Mouse (Mus musculus) heart, postnatal 0 days (tissue): Measurements from ENCODE around the gene P4ha2. TPM values are rescaled to one million over a fixed set of nuclear protein-coding genes. Genes with fewer than 3 reads are reported as not detected.

ENCODE experiments used
- ATAC-seq: fragments of 200-750 bp; cut with Nextera tagmentation; 2 replicates; pipeline ENCODE4 v1.8.0; 2017; ENCODE audit warnings: low read depth, moderate number of reproducible peaks, moderate library complexity; ENCODE audit not compliant: insufficient read depth
- DNase-seq: peaks from one replicate; pipeline ENCODE4 v3.0.0-alpha.2; 2016; ENCODE audit warnings: low spot score
- H3K27ac ChIP-seq: fragments of 300-500 bp; sonication (generic); 2 replicates; pipeline ENCODE4 v1.5.1; 2014; ENCODE audit warnings: low read depth, mild to moderate bottlenecking
- H3K27me3 ChIP-seq: fragments of 300-500 bp; sonication (generic); 2 replicates; pipeline ENCODE4 v1.6.1; 2014; ENCODE audit warnings: low read length, mixed read lengths; ENCODE audit not compliant: control insufficient read depth, insufficient read depth
- H3K36me3 ChIP-seq: fragments of 300-500 bp; sonication (generic); replicated peaks from 2 replicates; pipeline ENCODE4 v1.6.1; 2014; ENCODE audit warnings: low read length, mixed read lengths; ENCODE audit not compliant: control insufficient read depth, insufficient read depth
- H3K4me1 ChIP-seq: fragments of 300-500 bp; sonication (generic); 2 replicates; pipeline ENCODE4 v1.6.1; 2014; ENCODE audit warnings: antibody characterized with exemption; ENCODE audit not compliant: control insufficient read depth, insufficient read depth
- H3K4me2 ChIP-seq: fragments of 300-500 bp; sonication (generic); 2 replicates; pipeline ENCODE4 v1.6.1; 2014; ENCODE audit warnings: low read depth, mild to moderate bottlenecking, low read length, moderate library complexity
- H3K4me3 ChIP-seq: fragments of 300-500 bp; sonication (generic); 2 replicates; pipeline ENCODE4 v1.5.1; 2014; ENCODE audit warnings: low read depth, low read length
- H3K9ac ChIP-seq: fragments of 300-500 bp; sonication (generic); replicated peaks from 2 replicates; pipeline ENCODE4 v1.6.1; 2014; ENCODE audit warnings: low read depth, low read length, mixed read lengths
- H3K9me3 ChIP-seq: fragments of 300-500 bp; sonication (generic); replicated peaks from 2 replicates; pipeline ENCODE4 v1.6.1; 2016; ENCODE audit warnings: low read length; ENCODE audit not compliant: control insufficient read depth
- CTCF ChIP-seq: IDR thresholded peaks from 2 replicates; pipeline ENCODE4 v1.5.1; 2016; ENCODE audit warnings: antibody characterized with exemption, control low read depth, low read depth
- EP300 ChIP-seq: IDR thresholded peaks from 2 replicates; pipeline ENCODE4 v1.6.1; 2016; ENCODE audit warnings: antibody characterized with exemption, low read depth
- WGBS: fragments of 180-500 bp; shearing (Covaris S2); extraction: QIAGEN DNeasy Blood & Tissue Kit; methylation state at CpG from one replicate; pipeline ENCODE4 v1.1.7; 2014; 5-methylcytosine and 5-hydroxymethylcytosine counted together
- polyA plus RNA-seq: library from polyadenylated mRNA; unstranded; fragments of >200 nt; fragmentation: Nextera tagmentation; extraction: Ambion mirVana; gene quantifications from 2 replicates; pipeline ENCODE4 v1.2.1, GENCODE M21; 2015
- total RNA-seq: library from RNA; depleted of rRNA; stranded (reverse); fragments of >200 nt; gene quantifications from 2 replicates; pipeline ENCODE4 v1.2.3, GENCODE M21; 2014; ENCODE audit warnings: low replicate concordance

Gene P4ha2
- total and polyA plus RNA-seq, 2 experiments from 2014 or later = 19.8 to 49.0 TPM

- H3K27ac ChIP-seq = no peak overlapping the region
- no peak overlapping the region for H3K9ac ChIP-seq
- ATAC-seq (no peak), DNase-seq (peak; percentile 53)
- H3K4me2 ChIP-seq = no peak overlapping the region
- H3K36me3 ChIP-seq = no peaks in the 10 kb centered on the region
- no peaks in the 10 kb centered on the region for H3K27me3 ChIP-seq
- 10% methylated on average over 3 of the region's 3 CpGs for WGBS
- no peaks in the 10 kb centered on the region for H3K9me3 ChIP-seq
- H3K4me1 ChIP-seq = no peaks in the 10 kb centered on the region
- TF ChIP-seq CTCF = peak; percentile 82
- no peak for TF ChIP-seq EP300
- H3K4me3 ChIP-seq = no peak overlapping the region
Observed at GRCm38 (mm10) chr11:54144886-54145285, 45.0 kb downstream of the P4ha2 start.

- 63% methylated on average over 6 of the region's 6 CpGs for WGBS
- H3K27me3 ChIP-seq = no peaks in the 10 kb centered on the region
- no peaks in the 10 kb centered on the region for H3K36me3 ChIP-seq
- no peak overlapping the region for H3K27ac ChIP-seq
- no peak overlapping the region for H3K4me2 ChIP-seq
- DNase-seq (no peak), ATAC-seq (no peak)
- H3K9ac ChIP-seq = no peak overlapping the region
- no peak for TF ChIP-seq CTCF
- TF ChIP-seq EP300 = no peak
- H3K4me1 ChIP-seq = no peaks in the 10 kb centered on the region
- no peak overlapping the region for H3K4me3 ChIP-seq
- H3K9me3 ChIP-seq = no peaks in the 10 kb centered on the region
Observed at GRCm38 (mm10) chr11:54145990-54146389, 46.1 kb downstream of the P4ha2 start.

GRCm38 (mm10) chr11:54149791-54150465 is 50.0 kb downstream of the P4ha2 start:
- H3K9ac ChIP-seq = no peak overlapping the region
- no peaks in the 10 kb centered on the region for H3K4me1 ChIP-seq
- no peak for ATAC-seq
- TF ChIP-seq EP300 (no peak), CTCF (no peak)
- no peak overlapping the region for H3K4me3 ChIP-seq
- 64% methylated on average over 3 of the region's 3 CpGs for WGBS
- H3K27ac ChIP-seq = no peak overlapping the region
- no peaks in the 10 kb centered on the region for H3K27me3 ChIP-seq
- H3K36me3 ChIP-seq = no peaks in the 10 kb centered on the region
- no peak overlapping the region for H3K4me2 ChIP-seq
- no peaks in the 10 kb centered on the region for H3K9me3 ChIP-seq
- DNase-seq = no peak

- TF ChIP-seq CTCF = no peak
- TF ChIP-seq EP300 = no peak
- no peak overlapping the region for H3K4me3 ChIP-seq
- no peak for DNase-seq
- no peaks in the 10 kb centered on the region for H3K27me3 ChIP-seq
- H3K4me2 ChIP-seq = no peak overlapping the region
- no peaks in the 10 kb centered on the region for H3K9me3 ChIP-seq
- WGBS = 28% methylated on average over 7 of the region's 7 CpGs
- H3K27ac ChIP-seq = no peak overlapping the region
- H3K4me1 ChIP-seq = peaks cover 3% of the 10 kb centered on the region; the same call in 1 of the 2 replicates
- H3K9ac ChIP-seq = no peak overlapping the region
- no peak for ATAC-seq
- H3K36me3 ChIP-seq = no peaks in the 10 kb centered on the region
Observed at GRCm38 (mm10) chr11:54151141-54151540, 51.2 kb downstream of the P4ha2 start.

GRCm38 (mm10) chr11:54152957-54153356 is 53.1 kb downstream of the P4ha2 start:
- Histone ChIP-seq H3K9me3 (no peaks in the 10 kb centered on the region), H3K27ac (no peak overlapping the region), H3K36me3 (no peaks in the 10 kb centered on the region), H3K4me2 (no peak overlapping the region), H3K27me3 (no peaks in the 10 kb centered on the region), H3K4me3 (no peak overlapping the region), H3K9ac (no peak overlapping the region), H3K4me1 (peaks cover 3% of the 10 kb centered on the region; the same call in 1 of the 2 replicates)
- ATAC-seq (no peak), DNase-seq (no peak)
- 59% methylated on average over 3 of the region's 3 CpGs for WGBS
- TF ChIP-seq EP300 (no peak), CTCF (no peak)

GRCm38 (mm10) chr11:54155864-54156263 is 56.0 kb downstream of the P4ha2 start:
- Histone ChIP-seq H3K4me3 (no peak overlapping the region), H3K4me1 (peaks cover 3% of the 10 kb centered on the region; the same call in 1 of the 2 replicates), H3K27me3 (no peaks in the 10 kb centered on the region), H3K4me2 (no peak overlapping the region), H3K36me3 (no peaks in the 10 kb centered on the region), H3K27ac (no peak overlapping the region), H3K9me3 (no peaks in the 10 kb centered on the region), H3K9ac (no peak overlapping the region)
- no peak for ATAC-seq
- DNase-seq = no peak
- TF ChIP-seq CTCF = no peak
- TF ChIP-seq EP300 = no peak
- WGBS = 68% methylated on average over 6 of the region's 6 CpGs
